Mouse (Mus musculus) layer of hippocampus, adult 11-12 months (tissue): ENCODE measurements around the gene Pebp1.

ENCODE experiments used
- DNase-seq: peaks from one replicate; pipeline ENCODE4 v3.0.0; 2022; ENCODE audit warnings: low spot score

The Pebp1 gene

DNA sequence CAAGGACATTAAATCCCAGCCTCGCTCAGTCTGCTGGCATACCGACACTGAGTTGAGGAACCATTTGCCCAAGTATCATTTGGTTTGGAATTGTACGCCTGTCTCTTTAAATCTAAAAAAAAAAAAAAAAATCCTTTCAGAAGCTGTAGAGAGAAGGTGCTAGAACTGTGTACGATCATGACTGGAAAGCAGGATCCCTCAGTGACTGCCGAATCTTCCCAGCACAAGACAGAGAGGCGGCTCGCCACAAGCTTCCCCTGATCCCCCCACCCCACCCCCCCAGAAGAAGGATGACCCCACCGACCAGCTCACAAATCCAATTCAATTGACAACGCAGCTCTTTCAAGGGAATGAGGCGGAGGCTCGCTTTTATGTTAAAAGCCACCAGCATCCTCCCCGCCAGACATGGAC lies 47.1 kb downstream of the Pebp1 start:
- peak; percentile 35 for DNase-seq

DNA sequence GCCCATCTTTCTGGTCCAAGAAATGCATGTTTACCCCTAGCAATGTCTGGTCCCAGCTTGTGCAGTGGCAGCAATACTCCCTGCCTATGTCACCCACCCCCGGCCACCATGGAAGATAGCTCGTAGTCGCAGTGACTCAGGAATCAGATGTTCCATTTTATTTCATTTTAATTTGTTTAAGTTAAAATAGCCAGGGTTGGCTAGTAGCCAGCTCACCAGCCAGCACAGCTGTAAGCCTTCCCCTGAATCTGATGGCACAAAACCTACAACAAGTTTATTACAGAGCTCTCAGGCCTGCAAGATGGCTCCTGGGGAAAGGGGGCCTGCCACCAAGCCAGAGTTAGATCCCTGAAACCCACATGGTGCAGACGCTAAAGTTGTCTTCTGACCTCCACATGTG lies 48.3 kb downstream of the Pebp1 start:
- no peak for DNase-seq

DNA sequence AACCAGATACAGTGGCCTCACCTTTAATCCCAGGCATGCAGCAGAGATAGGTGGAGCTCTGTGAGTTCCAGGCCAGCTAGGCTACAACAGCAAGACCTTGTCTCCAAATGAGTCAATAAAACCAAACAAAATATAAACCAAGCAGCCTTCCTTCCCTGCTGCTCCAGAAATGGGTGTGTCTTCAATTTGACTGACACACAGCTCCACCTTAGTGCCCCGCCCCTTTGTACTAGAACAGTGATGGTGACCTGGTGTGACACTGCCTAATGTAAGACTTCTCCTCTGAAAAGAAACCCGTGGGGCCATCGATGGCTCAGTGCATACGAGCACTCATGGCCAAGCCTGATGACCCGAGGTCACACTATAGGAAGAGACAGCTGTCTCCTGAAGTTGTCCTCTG lies 50.9 kb downstream of the Pebp1 start:
- no peak for DNase-seq
